Comparison of ENCODE assay signal across 9 mouse cellular contexts in genomic region chr3:27899012-27899726, GRCm38 (mm10). TPM values are rescaled to one million over a fixed set of nuclear protein-coding genes. Genes with fewer than 3 reads are reported as not detected.
DNase-seq lines count a peak whose midpoint lies in the region; ATAC-seq lines count a peak whose summit lies in the region.
"Had no signal": no experiment of that assay in that cellular context is flagged by ENCODE, and none has a peak within 500 bp of the region (broad histone marks: within the 10 kb centered on the region; RNA-seq: fewer than 3 reads in every experiment).

No protein-coding gene starts in this region.

- ATAC-seq in kidney, embryonic 16.5 days (ENCODE audit: low FRiP score, low TSS enrichment) = no peak
- no peak for ATAC-seq in embryonic facial prominence, embryonic 11.5 days (replicated peaks; ENCODE audit: insufficient number of reproducible peaks, low FRiP score, low TSS enrichment, low read depth)
- peak; percentile 57; the same call in 1 of the 2 replicates for ATAC-seq in heart, embryonic 16.5 days (replicated peaks; ENCODE audit: extremely low read depth, insufficient read depth, low FRiP score)
- ATAC-seq in forebrain, embryonic 11.5 days (replicated peaks; ENCODE audit: low FRiP score) = no peak

- no peaks in the 10 kb centered on the region for H3K9me3 ChIP-seq in kidney, embryonic 16.5 days (ENCODE audit: low read length)
- H3K9me3 ChIP-seq in embryonic facial prominence, embryonic 11.5 days (replicated peaks; ENCODE audit: control insufficient read depth, low read length) = no peaks in the 10 kb centered on the region
- 0 out of 2 replicates have a peak, but pooled peaks cover 2% of the 10 kb centered on the region for H3K9me3 ChIP-seq in heart, embryonic 16.5 days (replicated peaks; ENCODE audit: control insufficient read depth, low read length)
- no peaks in the 10 kb centered on the region; the same call in 1 of the 2 replicates for H3K9me3 ChIP-seq in forebrain, embryonic 11.5 days (ENCODE audit: control insufficient read depth, low read length)

- no peaks in the 10 kb centered on the region for H3K27me3 ChIP-seq in kidney, embryonic 16.5 days (ENCODE audit: insufficient read depth, low read length)
- H3K27me3 ChIP-seq in embryonic facial prominence, embryonic 11.5 days (ENCODE audit: control insufficient read depth, insufficient read depth, low read length) = no peaks in the 10 kb centered on the region
- H3K27me3 ChIP-seq in heart, embryonic 16.5 days (ENCODE audit: control insufficient read depth, insufficient read depth, low read length) = no peaks in the 10 kb centered on the region
- no peaks in the 10 kb centered on the region for H3K27me3 ChIP-seq in forebrain, embryonic 11.5 days (ENCODE audit: control insufficient read depth, insufficient read depth, low read length)
- H3K27me3 ChIP-seq: limb, embryonic 13.5 days had no signal

- peaks cover 14% of the 10 kb centered on the region for H3K4me1 ChIP-seq in kidney, embryonic 16.5 days (ENCODE audit: insufficient read depth, low read length)
- H3K4me1 ChIP-seq in embryonic facial prominence, embryonic 11.5 days (ENCODE audit: control insufficient read depth, insufficient read depth, low read length) = no peaks in the 10 kb centered on the region
- H3K4me1 ChIP-seq in heart, embryonic 16.5 days (ENCODE audit: control insufficient read depth, insufficient read depth, low read length) = peaks cover 7% of the 10 kb centered on the region; the same call in 1 of the 2 replicates
- H3K4me1 ChIP-seq in forebrain, embryonic 11.5 days (replicated peaks; ENCODE audit: control insufficient read depth, insufficient read depth, low read length) = 0 out of 2 replicates have a peak, but pooled peaks cover 3% of the 10 kb centered on the region

- H3K9ac ChIP-seq in kidney, embryonic 16.5 days (replicated peaks; ENCODE audit: low read length) = no peak overlapping the region
- H3K9ac ChIP-seq in embryonic facial prominence, embryonic 11.5 days (replicated peaks; ENCODE audit: low read length) = no peak overlapping the region
- H3K9ac ChIP-seq in heart, embryonic 16.5 days (ENCODE audit: low read length) = no peak overlapping the region
- H3K9ac ChIP-seq in forebrain, embryonic 11.5 days (ENCODE audit: low read length) = no peak overlapping the region
- H3K9ac ChIP-seq: limb, embryonic 13.5 days had no signal

- intact Hi-C loops in left cerebral cortex, postnatal 14 days (cut with DNase I) = loop anchor here (5.0 kb wide), 1 partner anchor 68 kb away; no protein-coding TSS in a partner anchor

- no peak overlapping the region for H3K4me2 ChIP-seq in kidney, embryonic 16.5 days (replicated peaks; ENCODE audit: low read depth, low read length)
- no peak overlapping the region for H3K4me2 ChIP-seq in embryonic facial prominence, embryonic 11.5 days (ENCODE audit: low read depth, low read length)
- H3K4me2 ChIP-seq in heart, embryonic 16.5 days (ENCODE audit: low read depth, low read length) = no peak overlapping the region
- H3K4me2 ChIP-seq in forebrain, embryonic 11.5 days (ENCODE audit: low read depth, low read length, severe bottlenecking) = no peak overlapping the region
- H3K4me2 ChIP-seq: limb, embryonic 13.5 days had no signal

- 56% methylated on average over 13 of the region's 13 CpGs for WGBS in kidney, embryonic 16.5 days
- 62% methylated on average over 13 of the region's 13 CpGs for WGBS in embryonic facial prominence, embryonic 11.5 days
- 48% methylated on average over 13 of the region's 13 CpGs for WGBS in heart, embryonic 16.5 days
- WGBS in forebrain, embryonic 11.5 days = 82% methylated on average over 13 of the region's 13 CpGs

- H3K27ac ChIP-seq in kidney, embryonic 16.5 days (ENCODE audit: low read length) = peak overlapping the region; percentile 25; the same call in 1 of the 2 replicates
- no peak overlapping the region for H3K27ac ChIP-seq in embryonic facial prominence, embryonic 11.5 days (replicated peaks; ENCODE audit: low read depth, low read length)
- H3K27ac ChIP-seq in heart, embryonic 16.5 days (ENCODE audit: low read length) = peak overlapping the region; percentile 41
- no peak overlapping the region for H3K27ac ChIP-seq in forebrain, embryonic 11.5 days (ENCODE audit: low read depth, low read length)
- H3K27ac ChIP-seq: limb, embryonic 13.5 days had no signal

- H3K4me3 ChIP-seq in kidney, embryonic 16.5 days (ENCODE audit: low read length) = no peak overlapping the region
- no peak overlapping the region for H3K4me3 ChIP-seq in embryonic facial prominence, embryonic 11.5 days (ENCODE audit: low read depth, low read length)
- H3K4me3 ChIP-seq in heart, embryonic 16.5 days (ENCODE audit: low read length) = no peak overlapping the region
- no peak overlapping the region for H3K4me3 ChIP-seq in forebrain, embryonic 11.5 days (ENCODE audit: low read depth, low read length)
- H3K4me3 ChIP-seq: limb, embryonic 13.5 days had no signal

- no peak for DNase-seq in kidney, postnatal 25 days
- peak; percentile 35 for DNase-seq in embryonic facial prominence, embryonic 11.5 days (ENCODE audit: low spot score)
- peak; percentile 49 for DNase-seq in lung, postnatal 14 days
- no peak for DNase-seq in forebrain, embryonic 11.5 days (ENCODE audit: low spot score)
- no peak for DNase-seq in thymus, postnatal 36 days
- DNase-seq in left cerebral cortex, postnatal 14 days (ENCODE audit: low spot score in 2 of 2) = no peak

- no peaks in the 10 kb centered on the region for H3K36me3 ChIP-seq in kidney, embryonic 16.5 days (ENCODE audit: insufficient read depth, low read length)
- no peaks in the 10 kb centered on the region for H3K36me3 ChIP-seq in embryonic facial prominence, embryonic 11.5 days (replicated peaks; ENCODE audit: control insufficient read depth, insufficient read depth, low read depth, low read length)
- no peaks in the 10 kb centered on the region for H3K36me3 ChIP-seq in heart, embryonic 16.5 days (ENCODE audit: control insufficient read depth, insufficient read depth)
- H3K36me3 ChIP-seq in forebrain, embryonic 11.5 days (ENCODE audit: control insufficient read depth, insufficient read depth, low read length) = no peaks in the 10 kb centered on the region; the same call in 1 of the 2 replicates
- H3K36me3 ChIP-seq: limb, embryonic 13.5 days had no signal

RNA-seq across cellular contexts. Expression of gene Tmem212, which starts 3.0 kb away (rescaled TPM):
- 0.24 and 0.35 TPM in 2 replicates for polyA plus RNA-seq in kidney, embryonic 16.5 days (2015; fragmentation: Nextera tagmentation; extraction: Ambion mirVana)
- polyA plus RNA-seq in embryonic facial prominence, embryonic 11.5 days (2014; fragmentation: Nextera tagmentation; extraction: Ambion mirVana) = not detected in 2 replicates
- polyA plus RNA-seq in heart, embryonic 16.5 days (2015; fragmentation: Nextera tagmentation; extraction: Ambion mirVana) = 0.72 TPM in 1 of 2 replicates, not detected in the other
- polyA plus RNA-seq in forebrain, embryonic 11.5 days (2014; fragmentation: Nextera tagmentation; extraction: Ambion mirVana) = not detected in 2 replicates
- total RNA-seq in left cerebral cortex, postnatal 14 days (2021) = under 1 TPM in 1 of 2 experiments, not detected in 1; 0.68 TPM
- polyA plus RNA-seq: limb, embryonic 13.5 days had no signal

RNA-seq across cellular contexts. Expression of gene Pld1, which starts 39.3 kb away (rescaled TPM):
- 6.0 and 9.0 TPM in 2 replicates for polyA plus RNA-seq in kidney, embryonic 16.5 days (2015; fragmentation: Nextera tagmentation; extraction: Ambion mirVana)
- polyA plus RNA-seq in embryonic facial prominence, embryonic 11.5 days (2014; fragmentation: Nextera tagmentation; extraction: Ambion mirVana) = 2.5 and 3.3 TPM in 2 replicates
- 7.8 and 8.3 TPM in 2 replicates for polyA plus RNA-seq in heart, embryonic 16.5 days (2015; fragmentation: Nextera tagmentation; extraction: Ambion mirVana)
- polyA plus RNA-seq in forebrain, embryonic 11.5 days (2014; fragmentation: Nextera tagmentation; extraction: Ambion mirVana) = 4.6 and 5.3 TPM in 2 replicates
- total RNA-seq in left cerebral cortex, postnatal 14 days (2021) = 10 to 100 TPM in 1 of 2 experiments, 1 to 10 TPM in 1; 8.5 to 10.2 TPM

Comparison
In these comparisons a context has a peak if more than half of its experiments do, and no peak if none do; other contexts are left out.
1. H3K27ac ChIP-seq: peak in kidney, embryonic 16.5 days (single experiment) and heart, embryonic 16.5 days (single experiment); none in embryonic facial prominence, embryonic 11.5 days (single experiment) and forebrain, embryonic 11.5 days (single experiment).
2. DNase-seq: peak in embryonic facial prominence, embryonic 11.5 days (single experiment) and lung, postnatal 14 days (single experiment); none in kidney, postnatal 25 days (0 of 2), forebrain, embryonic 11.5 days (single experiment), thymus, postnatal 36 days (0 of 2) and left cerebral cortex, postnatal 14 days (0 of 2).